Mouse (Mus musculus) kidney, embryonic 14.5 days (tissue): ENCODE results near the gene Npepps. TPM values are rescaled to one million over a fixed set of nuclear protein-coding genes. Genes with fewer than 3 reads are reported as not detected.

Source experiments
- ATAC-seq: fragments of 200-750 bp; cut with Nextera tagmentation; 2 replicates; pipeline ENCODE4 v1.8.0; 2017; ENCODE audit warnings: moderate number of reproducible peaks, mild to moderate bottlenecking, moderate TSS enrichment, moderate library complexity; ENCODE audit not compliant: low FRiP score, low TSS enrichment
- H3K27ac ChIP-seq: fragments of 300-500 bp; sonication (generic); 2 replicates; pipeline ENCODE4 v1.5.1; 2014; ENCODE audit warnings: low read depth, mild to moderate bottlenecking, low read length, moderate library complexity, mixed read lengths
- H3K27me3 ChIP-seq: fragments of 300-500 bp; sonication (generic); 2 replicates; pipeline ENCODE4 v1.6.1; 2014; ENCODE audit warnings: mild to moderate bottlenecking, low read length; ENCODE audit not compliant: control insufficient read depth, insufficient read depth
- H3K36me3 ChIP-seq: fragments of 300-500 bp; sonication (generic); 2 replicates; pipeline ENCODE4 v1.6.1; 2014; ENCODE audit warnings: low read length, mixed read lengths; ENCODE audit not compliant: control insufficient read depth, insufficient read depth
- H3K4me1 ChIP-seq: fragments of 300-500 bp; sonication (generic); 2 replicates; pipeline ENCODE4 v1.6.1; 2014; ENCODE audit warnings: low read length, mixed read lengths; ENCODE audit not compliant: control insufficient read depth, insufficient read depth
- H3K4me2 ChIP-seq: fragments of 300-500 bp; sonication (generic); replicated peaks from 2 replicates; pipeline ENCODE4 v1.6.1; 2014; ENCODE audit warnings: low read depth, mild to moderate bottlenecking, low read length
- H3K4me3 ChIP-seq: fragments of 300-500 bp; sonication (generic); 2 replicates; pipeline ENCODE4 v1.5.1; 2014; ENCODE audit warnings: mild to moderate bottlenecking, low read length
- H3K9ac ChIP-seq: fragments of 300-500 bp; sonication (generic); 2 replicates; pipeline ENCODE4 v1.6.1; 2014; ENCODE audit warnings: low read depth, mild to moderate bottlenecking, low read length, moderate library complexity
- H3K9me3 ChIP-seq: fragments of 300-500 bp; sonication (generic); 2 replicates; pipeline ENCODE4 v1.6.1; 2016; ENCODE audit warnings: low read length; ENCODE audit not compliant: control insufficient read depth
- WGBS: fragments of 180-500 bp; shearing (Covaris S2); extraction: QIAGEN DNeasy Blood & Tissue Kit; methylation state at CpG from one replicate; pipeline ENCODE4 v1.1.7; 2014; 5-methylcytosine and 5-hydroxymethylcytosine counted together
- polyA plus RNA-seq: library from polyadenylated mRNA; unstranded; fragments of >200 nt; fragmentation: Nextera tagmentation; extraction: Ambion mirVana; gene quantifications from 2 replicates; pipeline ENCODE4 v1.2.1, GENCODE M21; 2014

Npepps gene
- polyA plus RNA-seq, 1 experiment from 2014 or later, result 78.6 TPM

GRCm38 (mm10) chr11:97188643-97188955 lies 91.8 kb downstream of the Npepps start:
- H3K4me3 ChIP-seq, result peak overlapping the region; percentile 89
- no peaks in the 10 kb centered on the region for H3K9me3 ChIP-seq
- H3K4me1 ChIP-seq, result peaks cover 24% of the 10 kb centered on the region
- H3K27me3 ChIP-seq, result no peaks in the 10 kb centered on the region
- peak overlapping the region; percentile 68 for H3K9ac ChIP-seq
- peak overlapping the region; percentile 87 for H3K27ac ChIP-seq
- WGBS, result under 1% methylated on average over 15 of the region's 15 CpGs
- ATAC-seq, result no peak
- H3K4me2 ChIP-seq, result peak overlapping the region; percentile 77
- peaks cover 28% of the 10 kb centered on the region for H3K36me3 ChIP-seq

GRCm38 (mm10) chr11:97187764-97188642 lies 92.4 kb downstream of the Npepps start, which contains the start of gene Kpnb1:
Kpnb1 (minus strand) TSS chr11:97187881.
- Histone ChIP-seq H3K4me2 (peak within 1 kb of the TSS; percentile 77), H3K36me3 (peaks cover 34% of the 10 kb centered on the region), H3K9ac (peak within 1 kb of the TSS; percentile 96), H3K27me3 (no peaks in the 10 kb centered on the region), H3K4me3 (peak within 1 kb of the TSS; percentile 89), H3K27ac (peak within 1 kb of the TSS; percentile 98), H3K9me3 (no peaks in the 10 kb centered on the region), H3K4me1 (peaks cover 24% of the 10 kb centered on the region)
- ATAC-seq, result peak; percentile 97
- under 1% methylated on average over 95 of the region's 101 CpGs for WGBS

- H3K4me3 ChIP-seq, result peak overlapping the region; percentile 89
- under 1% methylated on average over 27 of the region's 74 CpGs for WGBS
- peak overlapping the region; percentile 96 for H3K9ac ChIP-seq
- peak overlapping the region; percentile 54 for H3K4me2 ChIP-seq
- H3K27me3 ChIP-seq, result no peaks in the 10 kb centered on the region
- ATAC-seq, result peak; percentile 80
- H3K27ac ChIP-seq, result peak overlapping the region; percentile 98
- H3K36me3 ChIP-seq, result peaks cover 43% of the 10 kb centered on the region
- no peaks in the 10 kb centered on the region for H3K9me3 ChIP-seq
- peaks cover 24% of the 10 kb centered on the region for H3K4me1 ChIP-seq
Measured at GRCm38 (mm10) chr11:97186947-97187763, 93.3 kb downstream of the Npepps start.

GRCm38 (mm10) chr11:97185704-97186614 lies 94.5 kb downstream of the Npepps start:
- peak overlapping the region; percentile 54 for H3K4me2 ChIP-seq
- no peaks in the 10 kb centered on the region for H3K27me3 ChIP-seq
- no peak for ATAC-seq
- peak overlapping the region; percentile 89 for H3K4me3 ChIP-seq
- H3K27ac ChIP-seq, result no peak overlapping the region
- 56% methylated on average over 5 of the region's 5 CpGs for WGBS
- H3K9ac ChIP-seq, result peak overlapping the region; percentile 96
- peaks cover 24% of the 10 kb centered on the region for H3K4me1 ChIP-seq
- H3K36me3 ChIP-seq, result peaks cover 55% of the 10 kb centered on the region
- H3K9me3 ChIP-seq, result no peaks in the 10 kb centered on the region

DNA sequence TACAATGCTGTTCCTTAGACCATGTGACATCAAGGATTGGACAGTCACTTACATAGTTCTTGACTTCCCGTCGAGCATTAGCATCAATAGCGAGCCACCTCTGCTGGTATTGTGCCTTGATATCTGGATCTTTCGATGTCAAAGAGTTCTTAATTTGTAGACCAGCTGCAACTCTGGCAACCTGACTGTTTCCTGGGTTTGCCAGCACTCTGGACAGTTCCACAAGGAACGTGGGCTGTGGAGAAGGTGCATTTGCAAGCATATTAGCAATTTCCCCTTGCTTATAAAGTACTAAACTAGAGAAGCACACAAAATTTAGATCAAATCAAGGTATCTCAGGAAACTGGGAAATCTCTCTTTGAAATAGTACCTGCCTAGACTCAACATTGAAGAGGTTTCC lies 95.6 kb downstream of the Npepps start:
- Histone ChIP-seq H3K9ac (no peak overlapping the region), H3K4me3 (no peak overlapping the region), H3K4me1 (peaks cover 24% of the 10 kb centered on the region), H3K27me3 (no peaks in the 10 kb centered on the region), H3K36me3 (peaks cover 66% of the 10 kb centered on the region), H3K9me3 (no peaks in the 10 kb centered on the region), H3K27ac (no peak overlapping the region), H3K4me2 (no peak overlapping the region)
- ATAC-seq, result no peak
- 72% methylated on average over 5 of the region's 5 CpGs for WGBS

DNA sequence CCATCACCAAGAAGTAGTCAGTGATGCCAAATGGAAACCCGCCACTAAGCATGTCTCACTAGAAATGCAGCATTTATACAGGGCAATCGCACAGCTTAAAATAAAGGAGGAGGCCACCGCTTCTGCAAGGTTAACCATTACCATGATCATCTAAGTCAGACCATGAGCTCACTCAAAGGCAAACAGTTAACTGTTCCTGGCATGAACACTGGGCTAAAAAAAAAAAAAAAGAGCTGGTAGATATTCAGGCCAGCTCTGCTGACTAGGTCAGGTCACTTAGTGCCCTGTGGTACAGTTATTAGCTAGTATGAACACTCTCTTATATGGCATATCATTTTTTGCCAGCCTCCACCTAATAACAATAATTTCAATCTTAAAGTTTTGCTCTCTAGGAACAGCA lies 98.0 kb downstream of the Npepps start:
- Histone ChIP-seq H3K4me1 (peaks cover 18% of the 10 kb centered on the region), H3K9ac (no peak overlapping the region), H3K4me2 (no peak overlapping the region), H3K27me3 (no peaks in the 10 kb centered on the region), H3K9me3 (no peaks in the 10 kb centered on the region), H3K27ac (no peak overlapping the region), H3K36me3 (peaks cover 89% of the 10 kb centered on the region), H3K4me3 (no peak overlapping the region)
- 89% methylated on average over 3 of the region's 3 CpGs for WGBS
- ATAC-seq, result no peak

GRCm38 (mm10) chr11:97181061-97181460 lies 99.4 kb downstream of the Npepps start:
- ATAC-seq, result no peak
- 70% methylated on average over 5 of the region's 5 CpGs for WGBS
- peaks cover 14% of the 10 kb centered on the region for H3K4me1 ChIP-seq

DNA sequence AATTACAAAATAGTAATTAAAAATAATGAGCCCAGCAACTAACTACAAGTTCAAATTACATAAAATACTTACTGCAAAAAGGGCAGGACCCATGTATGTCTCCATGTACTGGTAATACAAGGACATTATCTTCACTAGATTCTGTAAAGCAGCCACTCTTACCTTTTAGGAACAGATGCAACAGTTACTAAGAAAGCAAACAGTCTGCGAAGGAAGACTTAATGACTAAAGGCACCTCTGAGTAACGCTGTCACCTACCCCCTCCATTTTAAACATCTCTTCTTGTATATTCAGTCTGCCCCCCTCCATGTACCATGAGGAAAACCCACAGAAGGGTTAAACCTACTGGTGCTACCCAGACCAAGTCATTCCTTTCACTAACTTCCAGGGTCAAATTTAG lies 102.2 kb downstream of the Npepps start:
- 93% methylated on average over 2 of the region's 2 CpGs for WGBS
- no peak for ATAC-seq
- Histone ChIP-seq H3K27me3 (no peaks in the 10 kb centered on the region), H3K9me3 (no peaks in the 10 kb centered on the region), H3K36me3 (peaks cover 99% of the 10 kb centered on the region), H3K4me3 (no peak overlapping the region), H3K4me2 (no peak overlapping the region), H3K4me1 (no peaks in the 10 kb centered on the region), H3K27ac (no peak overlapping the region), H3K9ac (no peak overlapping the region)

More at GRCm38 (mm10) chr11:97181061-97181460, 99.4 kb downstream of the Npepps start:
- Histone ChIP-seq H3K36me3 (peaks cover 99% of the 10 kb centered on the region), H3K9me3 (no peaks in the 10 kb centered on the region), H3K27me3 (no peaks in the 10 kb centered on the region), H3K27ac (no peak overlapping the region), H3K4me3 (no peak overlapping the region), H3K4me2 (no peak overlapping the region), H3K9ac (no peak overlapping the region)
